Mouse (Mus musculus) kidney, embryonic 16.5 days (tissue): ENCODE results near the gene Mars. TPM values are rescaled to one million over a fixed set of nuclear protein-coding genes. Genes with fewer than 3 reads are reported as not detected.
A peak's percentile ranks its signal among the peaks of the same experiment; 100 is the strongest.

ENCODE experiments used
- ATAC-seq: fragments of 200-750 bp; cut with Nextera tagmentation; 2 replicates; pipeline ENCODE4 v1.8.0; 2017; ENCODE audit warnings: moderate TSS enrichment; ENCODE audit not compliant: low FRiP score, low TSS enrichment
- H3K27ac ChIP-seq: fragments of 300-500 bp; sonication (generic); 2 replicates; pipeline ENCODE4 v1.5.1; 2014; ENCODE audit warnings: low read length
- H3K27me3 ChIP-seq: fragments of 300-500 bp; sonication (generic); 2 replicates; pipeline ENCODE4 v1.6.1; 2014; ENCODE audit warnings: low read length, control low read depth, mixed read lengths; ENCODE audit not compliant: insufficient read depth
- H3K36me3 ChIP-seq: fragments of 300-500 bp; sonication (generic); 2 replicates; pipeline ENCODE4 v1.6.1; 2014; ENCODE audit warnings: low read length, control low read depth, mixed read lengths; ENCODE audit not compliant: insufficient read depth
- H3K4me1 ChIP-seq: fragments of 300-500 bp; sonication (generic); 2 replicates; pipeline ENCODE4 v1.6.1; 2014; ENCODE audit warnings: low read length, control low read depth, mixed read lengths; ENCODE audit not compliant: insufficient read depth
- H3K4me2 ChIP-seq: fragments of 300-500 bp; sonication (generic); replicated peaks from 2 replicates; pipeline ENCODE4 v1.6.1; 2014; ENCODE audit warnings: low read depth, low read length
- H3K4me3 ChIP-seq: fragments of 300-500 bp; sonication (generic); 2 replicates; pipeline ENCODE4 v1.5.1; 2014; ENCODE audit warnings: mild to moderate bottlenecking, low read length
- H3K9ac ChIP-seq: fragments of 300-500 bp; sonication (generic); replicated peaks from 2 replicates; pipeline ENCODE4 v1.6.1; 2014; ENCODE audit warnings: low read length
- H3K9me3 ChIP-seq: fragments of 300-500 bp; sonication (generic); 2 replicates; pipeline ENCODE4 v1.6.1; 2016; ENCODE audit warnings: low read length, control low read depth
- WGBS: fragments of 180-500 bp; shearing (Covaris S2); extraction: QIAGEN DNeasy Blood & Tissue Kit; methylation state at CpG from one replicate; pipeline ENCODE4 v1.1.7; 2014; 5-methylcytosine and 5-hydroxymethylcytosine counted together
- polyA plus RNA-seq: library from polyadenylated mRNA; unstranded; fragments of >200 nt; fragmentation: Nextera tagmentation; extraction: Ambion mirVana; gene quantifications from 2 replicates; pipeline ENCODE4 v1.2.1, GENCODE M21; 2015

Mars gene
- polyA plus RNA-seq, 1 experiment from 2014 or later = 115 TPM

DNA sequence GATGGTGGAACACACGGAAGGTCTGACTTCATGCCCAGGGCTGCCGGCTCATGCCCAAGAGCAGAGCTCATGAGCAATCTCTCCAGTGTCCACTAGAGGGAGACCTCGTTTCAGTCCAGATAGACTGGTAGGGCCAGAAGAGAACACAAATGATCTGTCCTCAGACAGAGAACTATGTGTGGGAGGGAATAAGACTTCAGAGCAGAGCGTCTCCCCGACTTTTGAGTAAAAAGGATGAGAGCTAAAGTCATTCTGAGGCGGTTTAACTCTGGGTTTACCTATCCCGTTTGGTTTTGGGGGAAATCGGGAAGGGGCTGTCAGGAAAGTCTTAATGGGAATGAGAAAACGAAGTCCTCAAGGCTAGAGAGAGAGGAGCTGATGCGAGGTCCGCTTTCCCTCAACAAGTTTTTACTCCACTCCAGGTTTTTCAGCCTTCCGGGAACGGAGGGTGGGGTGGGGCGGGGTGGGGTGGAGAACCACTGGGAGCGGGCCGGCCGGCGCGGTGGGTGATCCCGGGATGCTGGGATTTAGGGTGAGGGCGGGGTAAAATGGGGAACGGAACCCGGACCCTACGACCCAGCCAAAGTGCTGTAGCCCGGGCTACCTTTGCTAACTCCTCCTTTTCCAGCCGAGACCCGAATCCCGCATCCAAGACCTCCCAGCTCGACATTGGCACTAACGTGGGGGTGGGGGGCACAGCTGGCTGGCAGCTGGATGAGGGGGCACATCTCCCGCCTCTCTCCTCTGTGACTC lies 27.5 kb upstream of the Mars start:
- Histone ChIP-seq H3K9me3 (no peaks in the 10 kb centered on the region), H3K4me2 (peak overlapping the region; percentile 99), H3K4me1 (peaks cover 26% of the 10 kb centered on the region), H3K4me3 (peak overlapping the region; percentile 62), H3K36me3 (peaks cover 18% of the 10 kb centered on the region), H3K27ac (peak overlapping the region; percentile 94), H3K27me3 (no peaks in the 10 kb centered on the region; the same call in 1 of the 2 replicates), H3K9ac (peak overlapping the region; percentile 71)
- peak; percentile 78 for ATAC-seq
- under 1% methylated on average over 31 of the region's 31 CpGs for WGBS

DNA sequence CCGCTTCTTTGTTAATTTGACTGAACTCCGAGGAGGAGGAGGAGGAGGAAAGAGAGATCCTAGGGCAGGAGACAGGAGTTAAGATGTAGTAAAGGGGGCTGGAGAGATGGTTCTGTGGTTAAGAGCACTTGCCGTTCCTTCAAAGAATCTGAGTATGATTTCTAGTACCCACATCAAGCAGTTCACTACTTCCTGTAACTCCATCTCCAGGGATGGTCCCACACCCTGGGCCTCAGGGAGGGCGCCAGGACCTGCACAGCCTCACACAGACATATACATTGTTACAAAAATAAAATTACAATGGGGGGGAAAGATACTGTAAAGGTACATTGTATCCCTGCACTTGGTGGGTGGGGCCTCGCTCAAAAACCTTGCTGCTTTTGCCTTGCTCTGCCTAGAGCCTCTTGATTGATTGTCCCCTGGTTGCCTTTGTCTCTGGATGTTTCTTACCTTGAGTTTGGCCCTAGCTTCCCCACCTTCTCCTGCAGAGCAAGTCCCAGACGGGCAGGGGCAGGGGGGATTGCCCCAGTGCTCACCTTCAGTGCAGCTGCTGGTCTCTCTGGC lies 26.0 kb upstream of the Mars start:
- Histone ChIP-seq H3K4me2 (no peak overlapping the region), H3K9me3 (no peaks in the 10 kb centered on the region), H3K27me3 (no peaks in the 10 kb centered on the region; the same call in 1 of the 2 replicates), H3K9ac (no peak overlapping the region), H3K4me1 (peaks cover 26% of the 10 kb centered on the region), H3K36me3 (peaks cover 19% of the 10 kb centered on the region), H3K4me3 (no peak overlapping the region), H3K27ac (no peak overlapping the region)
- no peak for ATAC-seq
- WGBS = 85% methylated on average over 6 of the region's 6 CpGs

DNA sequence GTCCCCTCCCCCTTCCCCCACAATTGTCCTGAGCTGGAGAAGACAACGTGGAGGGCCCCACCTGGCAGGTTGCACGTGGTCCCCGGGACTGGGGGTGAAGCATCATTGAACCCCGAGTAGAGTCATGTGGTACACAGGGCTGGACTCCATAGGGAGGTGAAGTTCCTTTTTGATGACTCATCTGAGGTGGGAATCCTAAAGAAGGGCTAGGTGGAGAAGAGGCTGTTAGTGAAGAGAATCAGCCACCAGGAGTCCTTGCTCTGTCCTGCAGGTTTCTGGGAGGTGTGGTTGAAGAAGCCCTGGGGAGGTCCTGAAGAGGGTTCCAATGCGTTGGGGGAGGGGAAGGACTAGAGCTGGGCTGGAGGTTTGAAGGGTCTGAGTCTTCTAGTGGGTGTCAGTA lies 25.4 kb upstream of the Mars start:
- no peak for ATAC-seq
- Histone ChIP-seq H3K27me3 (no peaks in the 10 kb centered on the region; the same call in 1 of the 2 replicates), H3K36me3 (peaks cover 24% of the 10 kb centered on the region), H3K4me3 (no peak overlapping the region), H3K9ac (no peak overlapping the region), H3K4me2 (no peak overlapping the region), H3K4me1 (peaks cover 19% of the 10 kb centered on the region), H3K9me3 (no peaks in the 10 kb centered on the region), H3K27ac (no peak overlapping the region)
- WGBS = 63% methylated on average over 5 of the region's 5 CpGs

DNA sequence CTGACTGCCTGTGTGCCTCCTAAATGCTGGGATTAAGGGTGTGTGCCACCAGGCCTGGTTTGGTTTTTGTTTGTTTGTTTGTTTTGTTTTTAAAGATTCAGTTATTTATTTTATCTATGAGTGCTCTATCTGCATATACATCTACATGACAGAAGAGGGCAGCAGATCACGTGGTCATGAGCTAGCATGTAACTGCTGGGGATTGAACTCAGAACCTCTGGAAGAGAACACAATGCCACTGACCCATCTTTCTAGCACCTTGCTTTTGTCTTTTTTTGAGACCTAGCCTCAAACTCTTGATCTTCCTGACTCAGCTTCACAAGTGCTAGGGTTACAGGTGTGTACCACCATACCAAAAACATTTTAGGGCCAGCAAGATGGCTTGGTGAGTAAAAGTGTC lies 23.7 kb upstream of the Mars start:
- H3K27me3 ChIP-seq = no peaks in the 10 kb centered on the region; the same call in 1 of the 2 replicates
- H3K4me1 ChIP-seq = peaks cover 10% of the 10 kb centered on the region
- no peak overlapping the region for H3K4me3 ChIP-seq
- H3K9ac ChIP-seq = no peak overlapping the region
- WGBS = 68% methylated on average over 1 of the region's 1 CpGs
- no peak for ATAC-seq
- peaks cover 35% of the 10 kb centered on the region for H3K36me3 ChIP-seq
- no peak overlapping the region for H3K4me2 ChIP-seq
- H3K9me3 ChIP-seq = no peaks in the 10 kb centered on the region
- H3K27ac ChIP-seq = no peak overlapping the region

DNA sequence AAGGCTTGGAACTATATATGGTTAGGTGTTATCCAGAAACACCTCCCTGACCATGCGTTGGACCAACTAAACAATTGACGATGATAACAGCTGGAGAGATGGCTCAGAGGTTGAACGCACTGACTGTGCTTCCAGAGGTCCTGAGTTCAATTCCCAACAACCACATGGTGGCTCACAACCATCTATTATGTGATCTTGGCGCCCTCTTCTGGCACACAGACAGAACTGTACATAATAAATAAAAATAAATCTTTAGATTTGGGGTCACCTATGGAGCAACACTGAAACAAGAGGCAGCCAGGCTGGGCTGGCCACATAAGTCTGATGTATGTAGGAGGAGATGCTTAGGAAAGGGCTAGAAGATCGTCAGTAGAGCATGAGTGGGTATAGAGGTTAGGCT lies 21.6 kb upstream of the Mars start:
- Histone ChIP-seq H3K9ac (no peak overlapping the region), H3K4me3 (no peak overlapping the region), H3K36me3 (peaks cover 37% of the 10 kb centered on the region), H3K27ac (no peak overlapping the region), H3K27me3 (peaks cover 11% of the 10 kb centered on the region), H3K4me1 (no peaks in the 10 kb centered on the region), H3K9me3 (no peaks in the 10 kb centered on the region), H3K4me2 (no peak overlapping the region)
- 72% methylated on average over 5 of the region's 5 CpGs for WGBS
- ATAC-seq = no peak

DNA sequence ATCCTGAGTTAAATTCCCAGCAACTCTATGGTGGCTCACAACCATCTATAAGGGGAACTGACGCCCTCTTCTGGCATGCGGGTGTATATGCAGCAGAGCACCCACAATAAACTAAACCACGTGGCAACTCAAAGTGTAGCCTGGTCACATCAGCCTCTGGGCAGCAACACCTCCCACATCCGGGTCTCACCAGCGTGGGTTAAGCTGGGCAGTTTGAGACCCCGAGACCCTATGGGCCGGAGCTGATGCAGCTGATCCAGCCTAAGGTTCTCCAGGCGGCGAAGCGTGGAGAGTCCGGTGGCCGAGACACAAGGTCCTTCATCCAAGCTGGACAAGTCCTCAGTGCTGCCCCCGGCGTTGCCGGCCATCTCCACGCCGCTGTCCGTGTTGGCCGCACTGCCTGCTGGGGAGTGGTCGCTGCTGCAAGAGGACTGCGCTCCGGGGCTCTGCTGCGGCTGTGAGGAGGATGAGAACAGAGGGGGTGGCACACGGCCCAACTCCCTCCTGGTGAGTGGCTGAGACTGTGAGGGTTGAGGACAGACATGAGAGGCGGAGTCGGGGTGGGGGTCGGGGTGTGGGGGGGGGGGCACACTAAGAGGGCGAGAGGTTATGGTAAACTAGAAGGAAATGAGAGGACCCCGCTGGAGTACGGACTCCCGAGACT lies 20.8 kb upstream of the Mars start:
- H3K27ac ChIP-seq = no peak overlapping the region
- no peak overlapping the region for H3K9ac ChIP-seq
- peak overlapping the region; percentile 12 for H3K4me3 ChIP-seq
- 35% methylated on average over 29 of the region's 31 CpGs for WGBS
- H3K27me3 ChIP-seq = peaks cover 19% of the 10 kb centered on the region
- H3K4me2 ChIP-seq = peak overlapping the region; percentile 17
- no peak for ATAC-seq
- H3K36me3 ChIP-seq = peaks cover 37% of the 10 kb centered on the region
- no peaks in the 10 kb centered on the region for H3K9me3 ChIP-seq
- no peaks in the 10 kb centered on the region for H3K4me1 ChIP-seq

DNA sequence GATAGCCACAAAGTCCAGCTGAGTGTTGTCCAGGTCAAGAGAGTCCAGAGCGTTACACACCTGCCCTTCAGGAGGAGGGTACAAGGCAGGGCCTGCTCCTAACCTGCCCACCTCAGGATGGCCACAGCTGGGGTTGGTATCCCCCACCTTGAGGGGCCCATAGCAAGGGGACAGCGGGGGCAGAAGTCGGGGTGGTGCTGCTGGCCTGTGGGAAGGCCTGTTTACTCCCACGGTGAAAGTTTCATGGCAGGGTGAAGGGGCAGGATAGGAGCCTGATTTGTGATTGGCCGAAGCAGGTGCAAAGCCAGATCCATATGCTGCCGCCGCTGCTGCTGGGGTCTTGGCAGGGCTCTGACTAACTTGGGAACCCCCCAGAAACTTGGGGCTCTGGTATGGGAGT lies 18.6 kb upstream of the Mars start:
- no peak overlapping the region for H3K9ac ChIP-seq
- H3K4me1 ChIP-seq = peaks cover 17% of the 10 kb centered on the region
- no peak for ATAC-seq
- H3K9me3 ChIP-seq = 0 out of 2 replicates have a peak, but pooled peaks cover 4% of the 10 kb centered on the region
- WGBS = 73% methylated on average over 7 of the region's 7 CpGs
- H3K27me3 ChIP-seq = peaks cover 40% of the 10 kb centered on the region
- H3K36me3 ChIP-seq = peaks cover 23% of the 10 kb centered on the region; the same call in 1 of the 2 replicates
- H3K4me2 ChIP-seq = no peak overlapping the region
- H3K4me3 ChIP-seq = no peak overlapping the region
- H3K27ac ChIP-seq = no peak overlapping the region

DNA sequence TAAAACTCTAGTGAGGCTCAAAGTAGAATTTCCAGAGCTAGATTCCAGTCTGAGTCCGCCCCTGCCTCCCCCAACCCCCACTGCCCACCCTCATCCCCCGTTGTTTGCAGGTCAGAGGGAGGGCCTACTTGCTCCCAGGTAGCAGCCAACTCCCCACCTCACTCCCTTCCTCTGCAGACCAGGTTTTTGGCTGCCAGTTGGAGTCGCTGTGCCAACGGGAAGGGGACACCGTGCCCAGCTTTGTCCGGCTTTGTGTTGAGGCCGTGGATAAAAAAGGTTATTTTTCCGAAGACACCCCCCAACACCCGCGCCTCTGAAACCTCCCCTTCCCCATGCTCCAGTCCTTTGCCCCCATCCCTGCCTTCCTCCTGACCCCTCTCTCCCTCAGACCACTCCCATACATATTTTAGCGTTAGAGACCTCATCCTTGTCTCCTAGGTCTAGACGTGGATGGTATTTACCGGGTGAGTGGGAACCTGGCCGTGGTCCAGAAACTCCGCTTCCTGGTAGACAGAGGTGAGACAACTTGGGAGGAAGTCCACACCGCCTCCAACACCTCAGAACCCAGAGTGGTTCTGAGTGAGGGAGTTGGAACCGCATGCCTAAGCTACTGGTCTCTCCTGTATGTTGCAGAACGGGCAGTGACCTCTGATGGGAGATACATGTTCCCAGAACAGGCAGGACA lies 16.0 kb upstream of the Mars start:
- H3K36me3 ChIP-seq = peaks cover 18% of the 10 kb centered on the region; the same call in 1 of the 2 replicates
- H3K27me3 ChIP-seq = peaks cover 52% of the 10 kb centered on the region
- H3K4me2 ChIP-seq = no peak overlapping the region
- no peak overlapping the region for H3K4me3 ChIP-seq
- peaks cover 17% of the 10 kb centered on the region for H3K4me1 ChIP-seq
- ATAC-seq = no peak
- 56% methylated on average over 18 of the region's 18 CpGs for WGBS
- 0 out of 2 replicates have a peak, but pooled peaks cover 4% of the 10 kb centered on the region for H3K9me3 ChIP-seq
- H3K27ac ChIP-seq = no peak overlapping the region
- H3K9ac ChIP-seq = no peak overlapping the region

DNA sequence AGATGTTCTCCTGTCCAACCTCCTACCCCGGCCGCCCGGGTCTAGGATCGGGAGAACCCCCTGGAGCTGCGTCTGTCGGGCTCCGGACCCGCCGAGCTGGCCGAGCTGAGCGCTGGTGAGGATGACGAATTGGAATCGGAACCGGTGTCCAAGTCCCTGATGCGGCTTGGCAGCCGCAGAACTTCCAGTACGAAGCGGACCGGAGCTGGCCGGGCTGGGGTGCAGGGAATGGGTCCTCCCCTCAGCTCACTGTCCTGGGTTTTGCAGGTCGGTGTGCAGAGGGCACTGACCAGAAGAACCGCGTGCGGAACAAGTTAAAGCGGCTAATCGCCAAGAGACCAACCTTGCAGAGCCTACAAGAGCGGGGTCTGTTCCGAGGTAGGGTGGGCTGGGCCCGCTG lies 15.2 kb upstream of the Mars start:
- H3K9ac ChIP-seq = peak overlapping the region; percentile 64
- peaks cover 12% of the 10 kb centered on the region; the same call in 1 of the 2 replicates for H3K36me3 ChIP-seq
- 0 out of 2 replicates have a peak, but pooled peaks cover 4% of the 10 kb centered on the region for H3K9me3 ChIP-seq
- 8% methylated on average over 29 of the region's 29 CpGs for WGBS
- H3K4me3 ChIP-seq = peak overlapping the region; percentile 56
- H3K4me1 ChIP-seq = peaks cover 17% of the 10 kb centered on the region
- no peak for ATAC-seq
- H3K4me2 ChIP-seq = peak overlapping the region; percentile 94
- peaks cover 52% of the 10 kb centered on the region for H3K27me3 ChIP-seq
- H3K27ac ChIP-seq = no peak overlapping the region
